Mouse (Mus musculus): ENCODE results near the gene Ipo11. TPM values are rescaled to one million over a fixed set of nuclear protein-coding genes. Genes with fewer than 3 reads are reported as not detected.

The Ipo11 gene
- total RNA-seq, 2 experiments from 2014 or later, result 15.4 TPM

Other genes with a start within 250 kb of the Ipo11 start
- gene Dimt1, start 10.2 kb upstream of the Ipo11 start, total RNA-seq (2021), result 1 to 10 TPM; 6.6 TPM
- gene Kif2a, start 85.2 kb upstream of the Ipo11 start, total RNA-seq (2021), result 10 to 100 TPM; 29.2 to 33.3 TPM

Data from gastrocnemius, adult 18-20 months (tissue).